Mouse (Mus musculus): Measurements from ENCODE around the gene Dnajc5g. TPM values are rescaled to one million over a fixed set of nuclear protein-coding genes. Genes with fewer than 3 reads are reported as not detected.

The Dnajc5g gene
- polyA plus RNA-seq, 1 experiment, result not detected

DNA sequence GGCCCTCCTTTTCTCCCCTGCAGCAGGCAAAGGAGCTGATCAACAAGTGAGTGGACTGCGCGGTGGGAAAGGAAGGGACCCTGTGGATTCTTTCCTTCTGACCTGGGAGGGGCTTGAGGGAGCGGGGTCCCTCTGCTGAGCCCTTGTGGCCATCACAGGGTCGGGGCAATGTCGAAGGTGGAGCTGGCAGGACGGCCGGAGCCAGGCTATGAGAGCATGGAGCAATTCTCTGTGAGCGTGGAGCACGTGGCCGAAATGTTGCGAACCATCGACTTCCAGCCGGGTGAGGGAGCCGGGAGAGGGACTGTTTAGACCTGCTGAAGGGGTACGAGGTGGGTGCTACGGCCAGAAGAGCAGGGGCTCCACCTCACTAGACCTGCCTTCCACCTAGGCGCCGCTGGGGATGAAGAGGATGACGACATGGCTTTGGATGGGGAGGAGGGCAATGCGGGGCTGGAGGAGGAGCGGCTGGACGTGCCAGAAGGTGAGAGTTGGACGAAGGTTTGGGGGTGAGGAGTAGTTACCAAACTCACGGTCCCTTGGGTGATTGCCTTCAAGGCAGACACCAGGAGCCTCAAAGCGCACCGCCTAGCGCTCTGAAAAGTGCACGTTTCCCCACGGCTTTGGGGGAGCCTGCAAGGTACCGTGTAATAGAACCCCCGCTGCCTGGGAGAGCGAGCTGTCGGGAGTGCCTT lies 30.8 kb downstream of the Dnajc5g start:
- no peak overlapping the region for H3K4me3 ChIP-seq (replicated peaks)
- H3K4me1 ChIP-seq (ENCODE audit: control insufficient read depth), result peaks cover 3% of the 10 kb centered on the region; the same call in 1 of the 2 replicates
- TF ChIP-seq TAL1 (IDR thresholded peaks at IDR 0.05; ENCODE audit: low read length) (no peak), GATA1 (IDR thresholded peaks at IDR 0.05; ENCODE audit: low read length) (no peak)
- H3K27me3 ChIP-seq (ENCODE audit: control insufficient read depth), result peaks cover 69% of the 10 kb centered on the region
- peaks cover 7% of the 10 kb centered on the region for H3K36me3 ChIP-seq (ENCODE audit: control insufficient read depth)
- peaks cover 9% of the 10 kb centered on the region; the same call in 1 of the 2 replicates for H3K9me3 ChIP-seq (ENCODE audit: control insufficient read depth, low read length)

DNA sequence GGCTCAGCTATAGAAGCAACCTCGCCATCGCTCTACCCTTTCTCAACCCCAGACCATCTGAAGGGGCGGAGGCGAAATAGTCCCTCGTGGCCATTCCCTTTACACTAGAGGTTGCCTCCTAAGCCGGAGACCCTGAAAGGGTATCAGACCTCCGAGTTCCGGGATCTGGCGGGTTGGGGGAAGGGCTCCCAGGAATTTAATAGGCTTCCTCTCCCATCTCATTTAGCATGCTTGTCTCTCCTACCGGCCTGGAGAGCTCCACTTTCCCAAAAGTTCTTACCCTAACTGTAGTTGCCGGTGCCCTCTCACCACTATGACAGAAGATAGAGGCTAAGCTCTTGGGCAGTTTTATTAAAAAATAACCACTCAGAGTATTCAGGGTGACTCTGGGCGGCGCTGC lies 31.6 kb downstream of the Dnajc5g start:
- Histone ChIP-seq H3K27me3 (ENCODE audit: control insufficient read depth) (peaks cover 66% of the 10 kb centered on the region), H3K4me3 (replicated peaks) (no peak overlapping the region), H3K9me3 (ENCODE audit: control insufficient read depth, low read length) (peaks cover 9% of the 10 kb centered on the region; the same call in 1 of the 2 replicates), H3K36me3 (ENCODE audit: control insufficient read depth) (peaks cover 7% of the 10 kb centered on the region), H3K4me1 (ENCODE audit: control insufficient read depth) (peaks cover 3% of the 10 kb centered on the region; the same call in 1 of the 2 replicates)
- TF ChIP-seq TAL1 (IDR thresholded peaks at IDR 0.05; ENCODE audit: low read length), result no peak
- no peak for TF ChIP-seq GATA1 (IDR thresholded peaks at IDR 0.05; ENCODE audit: low read length)

DNA sequence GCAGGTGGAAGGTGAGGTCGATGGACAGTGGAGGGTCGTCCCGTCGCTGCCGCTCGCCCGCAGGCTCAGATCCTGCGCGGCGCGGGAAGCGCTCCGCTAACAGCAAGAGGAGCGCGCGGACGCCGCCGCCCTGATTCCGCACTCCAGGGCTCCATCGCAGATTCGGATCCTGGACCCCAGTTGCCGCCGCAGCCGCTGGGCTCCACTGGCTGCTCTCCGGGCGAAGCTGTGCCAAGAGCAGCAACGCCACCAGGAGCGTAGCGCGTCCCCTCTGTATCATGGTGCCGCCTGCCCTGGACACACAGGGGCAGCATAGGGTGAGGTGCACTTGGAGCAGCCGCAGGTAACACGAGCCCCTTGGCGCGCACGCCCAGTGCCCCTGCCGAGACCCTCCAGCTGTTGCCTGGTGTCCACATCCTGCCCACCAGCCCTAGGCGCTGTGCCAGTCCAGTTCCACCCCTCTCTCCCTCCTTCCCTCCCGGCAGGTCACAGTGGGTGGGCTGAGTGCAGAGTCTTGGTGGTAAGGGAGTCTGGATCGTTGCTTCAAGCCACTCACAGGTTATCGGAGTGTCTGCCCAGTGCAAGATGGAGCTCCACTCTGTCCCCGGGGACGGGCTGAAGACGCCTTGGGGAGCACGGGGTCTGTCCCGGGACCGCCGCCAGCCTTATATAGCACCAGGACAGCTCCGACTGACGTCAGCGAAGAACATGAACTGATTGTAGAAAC lies 32.3 kb downstream of the Dnajc5g start, which contains the start of gene Ucn:
Ucn (minus strand) TSS at position 589 of the 727 bp plus-strand sequence.
- TF ChIP-seq TAL1 (IDR thresholded peaks at IDR 0.05; ENCODE audit: low read length), result no peak
- Histone ChIP-seq H3K36me3 (ENCODE audit: control insufficient read depth) (peaks cover 7% of the 10 kb centered on the region), H3K4me3 (replicated peaks) (no peak within 1 kb of the TSS), H3K27me3 (ENCODE audit: control insufficient read depth) (peaks cover 66% of the 10 kb centered on the region), H3K4me1 (ENCODE audit: control insufficient read depth) (peaks cover 3% of the 10 kb centered on the region; the same call in 1 of the 2 replicates), H3K9me3 (ENCODE audit: control insufficient read depth, low read length) (peaks cover 9% of the 10 kb centered on the region; the same call in 1 of the 2 replicates)

DNA sequence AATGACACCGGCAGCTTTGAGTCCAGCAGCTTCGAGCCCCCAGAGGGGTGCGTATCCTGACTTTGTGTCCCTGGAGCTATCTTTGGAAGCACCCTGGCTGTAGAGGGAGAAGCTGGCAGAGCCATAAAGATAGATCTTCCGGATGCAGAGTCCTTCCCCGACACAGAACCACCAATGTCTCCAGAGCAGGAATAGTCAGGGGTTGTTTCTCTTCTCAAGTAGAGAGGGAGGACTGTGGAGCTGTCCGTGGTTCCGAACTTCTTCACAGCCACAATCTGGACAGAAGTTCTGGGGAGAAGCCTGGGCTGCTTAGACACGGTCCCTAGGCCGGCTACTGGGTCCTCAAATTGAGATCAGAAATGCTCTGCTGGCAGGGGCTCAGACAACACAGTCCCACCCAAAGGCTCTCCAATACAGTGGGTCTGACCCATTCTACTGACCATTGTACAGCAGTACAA lies 32.9 kb downstream of the Dnajc5g start:
- H3K4me3 ChIP-seq (replicated peaks), result no peak overlapping the region
- H3K9me3 ChIP-seq (ENCODE audit: control insufficient read depth, low read length), result peaks cover 9% of the 10 kb centered on the region; the same call in 1 of the 2 replicates
- H3K4me1 ChIP-seq (ENCODE audit: control insufficient read depth), result peaks cover 3% of the 10 kb centered on the region; the same call in 1 of the 2 replicates
- TF ChIP-seq GATA1 (IDR thresholded peaks at IDR 0.05; ENCODE audit: low read length), result no peak
- TF ChIP-seq TAL1 (IDR thresholded peaks at IDR 0.05; ENCODE audit: low read length), result no peak
- H3K36me3 ChIP-seq (ENCODE audit: control insufficient read depth), result peaks cover 7% of the 10 kb centered on the region
- peaks cover 60% of the 10 kb centered on the region for H3K27me3 ChIP-seq (ENCODE audit: control insufficient read depth)

DNA sequence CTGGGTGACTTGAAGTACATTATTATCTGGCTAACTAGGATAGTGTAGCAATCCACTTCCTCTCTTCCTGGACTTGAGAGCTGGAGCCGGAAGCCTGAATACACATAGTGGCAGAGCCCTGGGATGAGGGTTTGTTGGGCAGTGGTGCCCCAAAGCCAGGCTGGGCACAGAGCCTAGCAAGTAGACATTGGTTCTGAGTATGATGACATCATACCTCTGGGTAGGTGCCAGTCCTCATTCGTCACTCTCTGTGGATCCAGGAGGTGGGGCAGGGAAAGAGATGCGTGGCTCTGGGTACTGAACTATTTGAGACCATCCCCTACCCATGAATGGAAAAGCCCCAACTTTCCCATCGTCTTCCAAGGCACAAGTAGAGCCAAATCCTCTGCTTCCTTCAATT lies 43.7 kb downstream of the Dnajc5g start:
- H3K9me3 ChIP-seq (ENCODE audit: control insufficient read depth, low read length), result no peaks in the 10 kb centered on the region
- peaks cover 19% of the 10 kb centered on the region for H3K4me1 ChIP-seq (ENCODE audit: control insufficient read depth)
- no peak overlapping the region for H3K4me3 ChIP-seq (replicated peaks)
- TF ChIP-seq GATA1 (IDR thresholded peaks at IDR 0.05; ENCODE audit: low read length) (no peak), TAL1 (IDR thresholded peaks at IDR 0.05; ENCODE audit: low read length) (no peak)
- H3K27me3 ChIP-seq (ENCODE audit: control insufficient read depth), result no peaks in the 10 kb centered on the region
- peaks cover 19% of the 10 kb centered on the region for H3K36me3 ChIP-seq (ENCODE audit: control insufficient read depth)

DNA sequence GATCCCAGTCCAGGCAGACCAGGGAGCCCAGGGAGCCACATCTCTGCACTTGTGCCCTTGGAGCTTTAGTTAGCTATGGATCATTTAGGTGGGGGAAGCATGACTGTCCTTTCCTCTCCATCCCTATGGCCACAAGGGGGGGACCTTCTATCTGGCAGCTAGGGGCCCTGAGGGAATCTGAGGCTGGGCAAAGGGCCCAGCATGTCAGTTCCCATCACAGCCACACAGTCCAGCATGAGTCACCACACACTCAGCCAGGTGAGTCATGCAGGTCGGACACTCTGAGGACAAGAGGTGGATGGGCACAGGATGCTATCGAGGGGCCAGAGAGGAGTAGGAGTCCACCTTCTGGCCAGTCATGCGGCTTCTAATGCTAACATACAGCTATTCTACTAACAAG lies 45.7 kb downstream of the Dnajc5g start:
- H3K27me3 ChIP-seq (ENCODE audit: control insufficient read depth), result no peaks in the 10 kb centered on the region
- peaks cover 27% of the 10 kb centered on the region for H3K36me3 ChIP-seq (ENCODE audit: control insufficient read depth)
- no peaks in the 10 kb centered on the region for H3K9me3 ChIP-seq (ENCODE audit: control insufficient read depth, low read length)
- peaks cover 22% of the 10 kb centered on the region for H3K4me1 ChIP-seq (ENCODE audit: control insufficient read depth)
- TF ChIP-seq GATA1 (IDR thresholded peaks at IDR 0.05; ENCODE audit: low read length) (no peak), TAL1 (IDR thresholded peaks at IDR 0.05; ENCODE audit: low read length) (no peak)
- H3K4me3 ChIP-seq (replicated peaks), result no peak overlapping the region

DNA sequence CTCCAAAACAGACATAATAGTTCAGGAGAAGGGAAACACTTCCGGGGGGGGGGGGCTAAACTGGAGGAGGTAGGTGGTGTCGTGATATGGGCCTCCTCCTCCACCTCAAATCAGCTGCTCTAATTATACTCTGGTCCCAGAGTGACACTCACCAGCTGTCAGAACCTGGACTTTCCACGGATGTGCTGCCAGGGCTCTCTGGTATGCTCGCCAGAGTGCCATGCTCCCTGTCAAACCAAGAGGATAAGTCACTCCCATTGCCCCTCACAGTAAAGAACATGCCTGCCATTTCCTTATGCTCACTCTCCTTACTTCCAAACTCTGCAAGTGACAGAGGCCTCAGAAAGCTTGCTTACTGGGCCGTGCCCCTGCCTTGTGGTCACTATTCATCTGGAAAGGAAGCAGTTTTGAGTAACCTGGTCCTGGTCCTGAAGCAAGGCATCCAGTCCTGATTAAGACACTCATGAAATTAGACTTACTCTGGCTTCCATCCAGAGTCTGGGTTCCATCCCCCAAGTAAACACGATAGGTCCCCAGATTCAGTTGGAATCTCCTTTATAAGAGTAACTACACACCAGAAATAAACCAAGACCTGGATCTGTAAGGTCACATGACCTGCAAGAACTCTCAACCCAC lies 47.5 kb downstream of the Dnajc5g start:
- Histone ChIP-seq H3K36me3 (ENCODE audit: control insufficient read depth) (peaks cover 46% of the 10 kb centered on the region), H3K9me3 (ENCODE audit: control insufficient read depth, low read length) (no peaks in the 10 kb centered on the region), H3K4me3 (replicated peaks) (peak overlapping the region; percentile 69), H3K27me3 (ENCODE audit: control insufficient read depth) (no peaks in the 10 kb centered on the region), H3K4me1 (ENCODE audit: control insufficient read depth) (peaks cover 22% of the 10 kb centered on the region)
- no peak for TF ChIP-seq GATA1 (IDR thresholded peaks at IDR 0.05; ENCODE audit: low read length)
- no peak for TF ChIP-seq TAL1 (IDR thresholded peaks at IDR 0.05; ENCODE audit: low read length)

DNA sequence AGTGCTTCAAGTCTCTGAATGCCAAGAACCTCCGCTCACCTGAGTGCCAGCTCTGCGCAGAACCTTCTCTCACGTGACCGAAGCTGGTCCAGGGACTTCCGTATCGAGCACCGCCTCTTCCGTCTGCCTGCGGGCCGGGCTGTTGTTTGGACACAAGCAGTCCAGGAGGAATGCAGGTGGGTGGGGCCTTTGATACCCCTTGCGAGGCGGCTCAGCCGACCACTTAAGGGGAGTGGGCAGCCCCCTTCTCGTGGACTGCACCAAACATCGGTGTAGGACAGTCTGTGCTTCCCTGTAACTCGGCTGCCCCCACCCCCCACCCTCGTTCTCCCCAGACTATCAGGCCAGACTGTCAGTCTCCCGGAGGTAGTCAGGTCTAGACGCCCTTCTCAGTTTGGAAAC lies 48.1 kb downstream of the Dnajc5g start, which contains the start of gene Mpv17:
Mpv17 (minus strand) TSS at position 100 of the 402 bp plus-strand sequence.
- Histone ChIP-seq H3K9me3 (ENCODE audit: control insufficient read depth, low read length) (no peaks in the 10 kb centered on the region), H3K27me3 (ENCODE audit: control insufficient read depth) (no peaks in the 10 kb centered on the region), H3K4me3 (replicated peaks) (peak within 1 kb of the TSS; percentile 69), H3K4me1 (ENCODE audit: control insufficient read depth) (peaks cover 22% of the 10 kb centered on the region), H3K36me3 (ENCODE audit: control insufficient read depth) (peaks cover 51% of the 10 kb centered on the region)
- TF ChIP-seq TAL1 (IDR thresholded peaks at IDR 0.05; ENCODE audit: low read length) (no peak), GATA1 (IDR thresholded peaks at IDR 0.05; ENCODE audit: low read length) (no peak)

Other genes with a start within 250 kb of the Dnajc5g start
- gene Tmem214, start 238.3 kb upstream of the Dnajc5g start, polyA plus RNA-seq (2012), result 0.90 and 1.2 TPM in 2 replicates
- gene Agbl5, start 217.6 kb upstream of the Dnajc5g start, polyA plus RNA-seq (2012), result 2.4 and 2.7 TPM in 2 replicates
- 27.7 and 30.6 TPM in 2 replicates for gene Ost4, start 198.5 kb upstream of the Dnajc5g start, polyA plus RNA-seq (2012)
- 0.50 and 0.81 TPM in 2 replicates for gene Emilin1, start 192.9 kb upstream of the Dnajc5g start, polyA plus RNA-seq (2012)
- 1.8 and 2.6 TPM in 2 replicates for gene Khk, start 184.9 kb upstream of the Dnajc5g start, polyA plus RNA-seq (2012)
- gene Cgref1, start 160.7 kb upstream of the Dnajc5g start, polyA plus RNA-seq (2012), result not detected in 2 replicates
- gene Preb, start 145.9 kb upstream of the Dnajc5g start, polyA plus RNA-seq (2012), result 4.6 and 5.1 TPM in 2 replicates
- gene Tcf23, start 137.6 kb upstream of the Dnajc5g start, polyA plus RNA-seq (2012), result not detected in 2 replicates
- 0.81 and 1.6 TPM in 2 replicates for gene Atraid, start 58.0 kb upstream of the Dnajc5g start, polyA plus RNA-seq (2012)
- 0.07 and 0.13 TPM in 2 replicates for gene Slc5a6, start 57.4 kb upstream of the Dnajc5g start, polyA plus RNA-seq (2012)
- 14.6 and 19.9 TPM in 2 replicates for gene Cad, start 51.5 kb upstream of the Dnajc5g start, polyA plus RNA-seq (2012)
- not detected in 2 replicates for gene Slc30a3, start 2.0 kb downstream of the Dnajc5g start, polyA plus RNA-seq (2012)
- not detected in 2 replicates for gene Trim54, start 10.4 kb downstream of the Dnajc5g start, polyA plus RNA-seq (2012)
- not detected in 2 replicates for gene Ucn, start 32.5 kb downstream of the Dnajc5g start, polyA plus RNA-seq (2012)
- 0.14 and 0.38 TPM in 2 replicates for gene Mpv17, start 48.0 kb downstream of the Dnajc5g start, polyA plus RNA-seq (2012)
- 2.2 and 2.5 TPM in 2 replicates for gene Gm29609, start 73.6 kb downstream of the Dnajc5g start, polyA plus RNA-seq (2012)
- 4.0 and 4.9 TPM in 2 replicates for gene Gtf3c2, start 73.9 kb downstream of the Dnajc5g start, polyA plus RNA-seq (2012)
- gene Snx17, start 86.9 kb downstream of the Dnajc5g start, polyA plus RNA-seq (2012), result 2.7 and 2.9 TPM in 2 replicates
- 32.5 and 34.0 TPM in 2 replicates for gene Eif2b4, start 87.1 kb downstream of the Dnajc5g start, polyA plus RNA-seq (2012)
- 2.5 TPM in 2 replicates for gene Zfp513, start 96.0 kb downstream of the Dnajc5g start, polyA plus RNA-seq (2012)
- gene Ppm1g, start 114.4 kb downstream of the Dnajc5g start, polyA plus RNA-seq (2012), result 31.4 and 40.0 TPM in 2 replicates
- 2.3 and 2.6 TPM in 2 replicates for gene Nrbp1, start 134.6 kb downstream of the Dnajc5g start, polyA plus RNA-seq (2012)
- not detected in 2 replicates for gene Gm9970, start 134.9 kb downstream of the Dnajc5g start, polyA plus RNA-seq (2012)
- 0.06 and 0.14 TPM in 2 replicates for gene Krtcap3, start 145.4 kb downstream of the Dnajc5g start, polyA plus RNA-seq (2012)
- 0.30 and 0.43 TPM in 2 replicates for gene Ift172, start 184.8 kb downstream of the Dnajc5g start, polyA plus RNA-seq (2012)
- gene Fndc4, start 189.8 kb downstream of the Dnajc5g start, polyA plus RNA-seq (2012), result 0.17 TPM in 1 of 2 replicates, not detected in the other
- not detected in 2 replicates for gene Gckr, start 191.2 kb downstream of the Dnajc5g start, polyA plus RNA-seq (2012)

Measured in erythroblast, embryonic 14.5 days (primary cell).